Mouse (Mus musculus) lung, postnatal 25 days (tissue): ENCODE results near the gene Vps51.

Experiments used
- DNase-seq: peaks from one replicate; pipeline ENCODE4 v3.0.0; 2022; ENCODE audit warnings: low spot score

The Vps51 gene

GRCm38 (mm10) chr19:6076564-6077393 lies at the start of gene Vps51:
Vps51 (minus strand) TSS chr19:6077231.
- peak; percentile 90 for DNase-seq

DNA sequence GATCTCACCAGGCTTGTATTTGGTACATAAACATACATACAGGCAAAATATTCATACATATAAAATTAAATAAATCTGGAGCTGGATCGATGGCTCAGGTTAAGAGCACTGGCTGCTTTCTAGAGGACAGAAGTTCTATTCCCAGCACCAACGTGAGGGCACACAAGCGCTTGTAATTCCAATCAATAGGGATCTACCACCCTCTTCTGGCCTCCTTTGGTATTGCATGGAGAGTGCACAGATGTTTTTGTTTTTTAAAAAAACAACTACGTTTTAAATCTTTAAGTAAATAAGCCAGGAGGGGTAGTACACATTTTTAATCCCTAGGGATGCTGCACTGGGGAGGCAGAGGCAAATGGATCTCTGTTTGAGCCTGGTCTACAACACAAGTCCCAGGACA lies 49.3 kb upstream of the Vps51 start:
- peak; percentile 62 for DNase-seq

GRCm38 (mm10) chr19:6124898-6125297 lies 47.9 kb upstream of the Vps51 start:
- no peak for DNase-seq

DNA sequence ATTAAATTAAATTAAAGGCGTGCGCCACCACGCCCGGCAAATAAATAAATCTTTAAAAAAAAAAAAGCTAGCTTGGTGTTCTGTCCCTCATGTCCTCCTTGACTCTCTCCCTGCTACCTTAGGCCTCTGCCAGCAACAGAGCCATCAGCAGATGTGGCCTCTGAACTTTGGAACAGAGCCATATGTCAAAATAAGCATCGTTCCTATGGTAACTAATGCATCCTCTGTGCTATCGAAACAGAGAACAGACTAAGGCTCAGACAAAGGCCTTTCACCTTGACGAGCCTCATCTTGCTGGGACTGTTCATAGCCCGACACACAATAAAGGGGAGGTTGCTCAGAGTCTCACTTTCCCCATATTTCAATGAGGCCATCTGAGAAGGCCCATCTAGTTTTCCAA lies 46.3 kb upstream of the Vps51 start:
- no peak for DNase-seq

GRCm38 (mm10) chr19:6121761-6122160 lies 44.7 kb upstream of the Vps51 start:
- no peak for DNase-seq

DNA sequence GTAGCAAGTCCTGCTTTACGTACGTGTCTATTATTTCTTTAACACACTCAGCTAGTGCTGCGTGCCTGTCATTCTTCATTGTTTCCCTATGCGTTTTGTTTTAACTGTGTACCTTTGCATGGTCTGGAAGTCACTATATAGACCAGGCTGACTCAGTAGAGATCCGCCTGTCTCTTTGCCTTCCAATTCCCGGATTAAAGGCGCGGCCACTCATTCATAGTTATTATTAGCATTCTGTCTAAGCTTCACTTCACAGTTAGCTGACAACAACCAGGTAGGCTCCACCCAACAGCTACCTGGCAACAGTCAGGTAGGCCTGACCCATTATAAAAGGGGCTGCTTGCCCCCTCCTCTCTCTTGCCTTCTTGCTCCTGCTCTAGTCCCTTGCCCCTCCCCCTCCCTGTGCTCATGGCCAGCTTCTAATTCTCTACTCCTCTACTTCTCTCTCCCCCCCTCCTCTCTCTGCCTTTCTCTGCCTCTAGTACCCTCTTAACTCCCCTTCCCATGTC lies 41.7 kb upstream of the Vps51 start:
- no peak for DNase-seq

GRCm38 (mm10) chr19:6117986-6118676 lies 41.1 kb upstream of the Vps51 start, which contains the start of gene Sac3d1:
Sac3d1 (minus strand) TSS chr19:6118650.
- DNase-seq: peak; percentile 92

GRCm38 (mm10) chr19:6117346-6117985 lies 40.4 kb upstream of the Vps51 start:
- DNase-seq: no peak

- no peak for DNase-seq
Measured at GRCm38 (mm10) chr19:6116113-6116850, 39.3 kb upstream of the Vps51 start.

GRCm38 (mm10) chr19:6113116-6113515 lies 36.1 kb upstream of the Vps51 start:
- no peak for DNase-seq

DNA sequence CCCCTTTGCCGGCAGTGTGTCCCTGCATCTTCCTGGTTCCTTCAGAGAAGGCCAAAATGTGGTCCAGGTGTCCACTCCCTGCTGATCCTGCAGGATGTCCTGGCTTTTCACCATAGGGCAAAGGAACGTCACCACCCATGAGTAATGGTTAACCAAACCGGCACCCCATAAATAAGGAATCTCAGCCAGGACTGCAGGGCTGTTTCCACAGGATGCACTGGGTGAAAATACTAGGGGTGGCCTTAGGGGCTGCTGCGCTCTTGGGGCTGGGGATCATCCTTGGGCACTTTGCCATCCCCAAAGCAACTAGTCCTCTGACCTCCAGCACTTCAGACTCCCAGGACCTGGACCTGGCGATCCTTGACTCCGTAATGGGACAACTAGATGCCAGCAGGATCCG lies 28.6 kb upstream of the Vps51 start, which contains the start of gene Naaladl1:
TSS of gene Naaladl1 (plus strand) at position 197 of the 400 bp plus-strand sequence.
- DNase-seq: no peak

DNA sequence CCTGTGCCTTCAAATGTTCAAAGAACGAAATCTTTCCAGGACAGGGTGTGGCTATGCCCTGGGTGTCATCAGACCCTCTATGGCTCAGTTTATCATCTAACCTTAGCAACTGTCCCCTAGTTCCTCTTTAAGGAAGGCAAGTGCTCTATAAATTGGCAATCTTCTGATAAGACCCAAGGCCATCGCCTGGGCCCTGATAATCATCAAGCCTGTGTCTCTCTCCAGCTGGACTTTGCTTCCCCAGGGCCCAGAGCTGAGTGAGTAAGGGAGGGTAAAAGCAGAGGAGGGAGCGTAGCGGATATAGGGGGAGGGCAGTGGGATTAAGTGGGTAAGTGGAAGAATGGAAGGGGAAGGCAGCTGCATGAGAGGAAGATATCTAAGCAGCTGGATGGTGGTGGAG lies 27.4 kb upstream of the Vps51 start:
- no peak for DNase-seq

GRCm38 (mm10) chr19:6102169-6102853 lies 25.3 kb upstream of the Vps51 start:
- no peak for DNase-seq

GRCm38 (mm10) chr19:6101186-6101585 lies 24.2 kb upstream of the Vps51 start:
- DNase-seq: no peak

DNA sequence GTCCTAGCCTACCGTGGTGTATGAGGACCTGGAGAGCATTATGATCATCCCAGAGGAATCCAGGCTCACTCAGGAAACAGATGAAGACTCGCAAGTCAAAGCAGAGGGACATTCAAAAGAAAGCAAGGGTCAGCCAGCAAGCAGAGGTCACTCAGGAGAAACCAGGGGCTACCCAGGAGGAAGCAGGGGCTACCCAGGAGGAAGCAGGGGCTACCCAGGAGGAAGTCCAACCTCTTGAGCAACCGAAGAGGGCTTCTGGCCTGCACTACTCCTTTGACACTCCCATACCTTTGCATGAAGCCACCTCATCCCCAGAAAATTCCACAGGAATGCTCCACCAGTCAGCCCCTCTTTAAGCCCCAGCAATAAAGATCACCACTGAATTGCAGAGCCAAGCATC lies 20.8 kb upstream of the Vps51 start:
- no peak for DNase-seq

DNA sequence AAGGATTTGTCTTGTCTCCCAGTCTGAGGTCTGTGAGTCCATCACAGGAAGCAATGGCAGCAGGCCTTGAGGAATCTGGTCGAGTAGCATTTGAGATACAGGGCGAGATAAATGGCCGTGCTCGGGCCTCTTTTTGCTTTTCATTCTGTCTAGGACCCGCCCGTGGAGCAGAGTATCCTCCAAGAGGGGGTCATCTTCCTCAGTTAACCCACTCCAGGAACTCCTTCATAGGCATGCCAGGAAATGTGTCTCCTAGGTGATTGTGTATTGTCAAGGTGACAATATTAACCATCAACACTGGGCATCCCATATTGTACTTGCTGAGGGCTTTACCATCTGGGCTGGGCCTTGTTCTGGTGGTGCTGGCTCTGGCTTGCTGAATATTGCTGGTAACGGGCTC lies 17.1 kb upstream of the Vps51 start, which contains the start of gene AC131692.1:
TSS of gene AC131692.1 (plus strand) at position 301 of the 400 bp plus-strand sequence.
- DNase-seq: no peak

DNA sequence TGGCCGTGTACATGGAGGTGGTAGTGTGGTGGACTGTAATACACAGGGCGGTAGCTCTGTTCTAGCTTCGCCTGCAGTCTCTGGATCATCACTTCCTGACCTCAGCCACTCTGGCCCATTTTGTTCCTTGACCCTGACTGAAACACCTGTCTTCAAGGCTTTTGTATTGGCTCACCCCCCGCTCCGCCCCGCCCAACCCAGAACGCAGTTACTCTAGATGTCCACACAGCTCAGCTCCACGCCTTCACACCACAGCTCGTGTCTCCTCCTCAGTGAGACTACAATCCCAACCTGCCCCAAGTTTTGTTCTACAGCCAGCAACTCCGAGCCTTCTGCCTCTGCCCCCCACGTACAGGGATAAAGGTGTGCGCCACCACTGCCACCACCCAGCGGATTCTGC lies 11.8 kb upstream of the Vps51 start:
- no peak for DNase-seq

DNA sequence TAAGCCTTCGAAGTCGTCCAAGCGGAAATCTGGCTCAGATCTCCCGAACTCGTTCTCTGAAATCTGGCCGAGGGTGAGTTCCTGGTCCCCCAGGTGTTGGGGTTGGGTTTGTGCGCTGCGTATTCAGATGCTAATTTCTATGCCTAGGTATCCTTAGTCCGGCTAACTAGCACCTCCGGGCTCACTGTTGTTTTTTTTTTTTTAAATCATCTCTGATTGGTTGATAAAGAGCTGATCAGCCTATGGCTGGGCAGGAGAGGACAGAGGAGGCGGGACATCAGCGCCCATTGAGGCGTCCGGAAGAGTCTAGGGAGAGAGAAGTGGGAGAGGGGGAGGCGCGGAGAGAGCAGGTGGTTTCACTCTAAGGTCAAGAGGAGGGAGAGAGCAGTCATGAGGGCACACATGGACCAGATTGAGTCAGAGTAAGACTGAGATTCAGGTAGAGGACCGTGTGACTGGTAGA lies 8.4 kb upstream of the Vps51 start:
- peak; percentile 48 for DNase-seq

DNA sequence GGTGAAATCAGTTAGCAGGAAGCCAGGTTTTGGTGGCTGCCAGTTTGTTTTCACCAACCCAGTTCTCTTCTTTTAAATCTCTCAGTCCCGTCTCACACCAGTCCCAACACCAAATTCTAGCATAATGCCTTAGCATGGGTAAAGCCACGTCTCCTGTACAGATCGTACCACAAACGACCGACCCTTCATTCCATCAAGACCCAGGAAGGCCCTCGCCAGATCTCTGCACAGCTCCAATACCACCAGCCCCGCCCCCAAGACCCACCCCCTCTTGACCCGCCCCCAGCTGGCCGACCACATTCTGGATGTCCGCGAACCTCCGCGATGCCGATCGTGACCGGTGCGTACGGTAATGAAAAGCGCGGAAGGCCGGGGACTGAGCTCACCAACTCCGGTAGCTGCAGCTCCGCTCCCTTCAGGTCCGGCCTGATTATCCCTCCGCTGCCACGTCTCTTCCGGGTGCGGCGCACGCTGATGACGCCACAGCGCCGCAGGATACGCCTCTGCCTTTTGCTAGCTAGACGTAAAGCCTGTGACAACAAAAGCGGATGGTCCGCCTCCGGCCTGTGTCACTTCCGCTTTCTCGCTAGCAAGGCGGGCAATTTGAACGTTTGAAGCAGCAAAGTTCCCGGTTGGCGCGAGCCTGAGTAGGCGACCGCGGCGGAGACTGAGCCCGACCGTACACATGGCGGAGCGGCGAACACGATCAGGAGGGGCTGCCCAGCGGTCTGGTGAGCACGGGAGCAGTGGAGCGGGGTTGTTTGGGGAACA lies 7.6 kb upstream of the Vps51 start, which contains the start of the genes Zfpl1 and Cdca5:
TSS of gene Zfpl1 (minus strand) at position 479 of the 771 bp plus-strand sequence.
TSS of gene Cdca5 (plus strand) at position 506 of the 771 bp plus-strand sequence.
- peak; percentile 97 for DNase-seq

GRCm38 (mm10) chr19:6082156-6082555 lies 5.1 kb upstream of the Vps51 start, which contains the start of gene Gm28374:
Gm28374 (minus strand) TSS chr19:6082256.
- DNase-seq: no peak
